Mouse (Mus musculus) thymus, postnatal 0 days (tissue): Measurements from ENCODE around the gene Ttc9b. TPM values are rescaled to one million over a fixed set of nuclear protein-coding genes. Genes with fewer than 3 reads are reported as not detected.
A peak's percentile ranks its signal among the peaks of the same experiment; 100 is the strongest.
"Not testable (repeated sequence)": the region's sequence is repeated elsewhere in the genome, so short reads cannot be mapped to it uniquely, and the experiment has no call there.

Source experiments
- DNase-seq: peaks from one replicate; pipeline ENCODE4 v3.0.0-alpha.2; 2015; ENCODE audit warnings: low spot score
- polyA plus RNA-seq: library from polyadenylated mRNA; unstranded; fragments of >200 nt; fragmentation: Nextera tagmentation; extraction: Ambion mirVana; gene quantifications from 2 replicates; pipeline ENCODE4 v1.2.1, GENCODE M21; 2015

Ttc9b gene
- polyA plus RNA-seq, result not detected in 2 replicates

DNA sequence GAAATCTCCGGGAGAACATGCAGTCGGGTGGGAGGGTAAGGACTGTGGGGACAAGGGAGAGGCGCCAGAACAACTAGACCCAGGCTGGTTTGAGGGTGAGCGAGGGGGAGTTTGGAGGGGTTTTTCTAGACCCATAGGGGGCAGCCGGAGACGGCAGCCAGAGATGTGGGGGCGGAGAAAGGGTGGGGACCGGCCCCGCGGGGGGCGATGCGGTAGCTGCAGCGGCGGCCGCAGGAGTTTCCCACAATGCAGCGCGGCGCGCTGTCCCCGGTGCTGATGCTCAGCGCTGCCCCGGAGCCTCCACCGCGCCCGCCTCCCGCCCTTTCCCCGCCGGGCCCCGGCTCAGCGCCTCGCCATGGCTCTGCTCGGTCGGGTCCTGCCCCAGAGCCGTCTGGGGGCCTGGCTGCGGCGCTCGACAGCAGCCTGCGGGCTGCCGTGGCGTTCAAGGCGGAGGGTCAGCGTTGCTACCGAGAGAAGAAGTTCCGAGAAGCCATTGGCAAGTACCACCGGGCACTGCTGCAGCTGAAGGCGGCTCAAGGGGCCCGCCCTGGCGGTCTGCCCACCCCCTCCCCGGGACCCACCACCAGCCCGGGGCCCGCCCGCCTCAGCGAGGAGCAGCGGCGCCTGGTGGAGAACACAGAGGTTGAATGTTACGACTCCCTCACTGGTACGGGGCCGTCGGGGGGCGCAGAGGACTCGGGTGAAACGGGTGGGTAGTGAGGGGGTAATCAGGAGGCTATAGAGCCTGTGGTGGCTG is at the start of gene Ttc9b:
TSS of gene Ttc9b (plus strand) at position 235 of the 757 bp plus-strand sequence.
- DNase-seq, result peak; percentile 69

- no peak for DNase-seq
These were observed 48.9 kb upstream of the Ttc9b start for GRCm38 (mm10) chr7:27604661-27605348.

- no peak for DNase-seq
These were observed 48.0 kb upstream of the Ttc9b start for GRCm38 (mm10) chr7:27605499-27606285.

DNA sequence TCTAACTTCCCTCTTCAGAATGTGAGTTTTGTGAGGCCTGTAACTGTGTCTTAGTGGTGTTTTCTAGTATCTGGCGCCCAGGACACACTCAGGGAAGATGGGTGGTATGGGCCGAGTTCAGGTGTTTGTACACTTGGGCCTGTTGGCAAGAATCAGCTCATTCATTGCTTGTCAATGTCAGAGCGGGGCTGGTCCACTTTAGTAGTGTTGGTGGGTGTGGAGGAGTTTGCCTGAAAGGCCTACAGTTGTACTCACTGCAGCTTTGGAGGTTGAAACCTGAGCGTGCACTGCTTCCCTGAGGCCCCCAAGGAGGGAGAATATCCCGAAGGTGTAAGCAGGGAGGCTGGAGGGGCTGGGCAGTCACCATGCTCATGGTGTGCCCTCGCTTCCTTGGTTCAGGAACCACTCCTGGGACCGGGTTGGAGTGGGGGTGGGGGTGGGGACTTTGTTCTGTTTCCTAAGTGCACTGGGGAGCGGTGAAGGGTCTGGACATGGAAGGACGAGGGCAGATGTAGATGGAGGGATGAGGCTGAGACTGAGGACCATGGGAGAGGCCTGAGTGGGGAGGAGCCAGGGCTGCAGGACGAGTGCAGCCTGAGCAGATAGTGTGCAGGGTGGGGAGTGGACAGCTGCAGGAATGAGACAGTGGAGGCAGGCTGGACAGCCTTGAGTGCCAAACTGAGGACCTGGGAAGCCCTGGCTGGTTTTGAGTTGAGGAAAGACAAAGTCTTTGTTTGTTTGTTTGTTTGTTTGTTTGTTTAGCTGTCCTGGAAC is 47.0 kb upstream of the Ttc9b start:
- DNase-seq, result no peak

GRCm38 (mm10) chr7:27607580-27607979 is 46.1 kb upstream of the Ttc9b start:
- DNase-seq, result no peak

DNA sequence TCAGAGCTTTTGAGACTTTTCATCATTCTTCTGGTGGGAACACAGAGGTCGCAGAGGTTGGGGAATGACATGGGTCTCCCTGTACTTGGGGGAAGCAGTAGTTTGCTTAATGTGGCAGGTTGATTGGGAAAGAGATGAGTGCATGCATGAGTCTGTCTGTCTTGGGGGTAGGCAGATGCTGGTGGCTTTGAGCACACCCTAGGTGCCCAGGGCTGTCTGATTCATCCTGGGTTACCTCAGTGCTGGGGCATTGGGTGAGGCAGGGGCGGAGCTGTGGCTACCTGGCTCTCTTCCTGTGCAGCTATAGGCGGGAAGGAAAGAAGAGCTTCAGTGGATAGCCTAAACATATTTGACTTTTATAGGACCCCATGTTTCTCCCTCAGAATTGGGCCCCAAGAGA is 45.6 kb upstream of the Ttc9b start:
- DNase-seq, result no peak

DNA sequence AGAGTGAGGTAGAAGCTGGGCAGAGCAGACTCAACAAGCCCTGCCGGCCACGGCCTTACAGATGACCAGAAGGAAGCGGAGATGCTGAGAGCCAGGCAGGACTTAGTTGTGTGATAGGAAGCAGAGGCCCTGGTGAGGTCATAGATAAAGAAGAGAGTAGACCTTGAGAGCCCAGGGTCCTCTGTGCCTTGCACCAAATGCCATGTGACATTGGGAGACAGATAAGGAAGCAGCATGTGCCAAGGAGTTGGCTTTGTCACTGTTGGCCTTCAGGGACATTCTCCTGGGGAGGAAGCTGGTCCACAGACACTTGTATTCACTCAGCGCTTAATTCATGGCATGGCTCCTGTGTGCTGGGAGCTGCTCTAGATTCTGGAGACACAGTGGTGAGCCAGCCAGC is 44.4 kb upstream of the Ttc9b start:
- no peak for DNase-seq

GRCm38 (mm10) chr7:27609688-27610087 is 44.0 kb upstream of the Ttc9b start:
- DNase-seq, result peak; percentile 34

DNA sequence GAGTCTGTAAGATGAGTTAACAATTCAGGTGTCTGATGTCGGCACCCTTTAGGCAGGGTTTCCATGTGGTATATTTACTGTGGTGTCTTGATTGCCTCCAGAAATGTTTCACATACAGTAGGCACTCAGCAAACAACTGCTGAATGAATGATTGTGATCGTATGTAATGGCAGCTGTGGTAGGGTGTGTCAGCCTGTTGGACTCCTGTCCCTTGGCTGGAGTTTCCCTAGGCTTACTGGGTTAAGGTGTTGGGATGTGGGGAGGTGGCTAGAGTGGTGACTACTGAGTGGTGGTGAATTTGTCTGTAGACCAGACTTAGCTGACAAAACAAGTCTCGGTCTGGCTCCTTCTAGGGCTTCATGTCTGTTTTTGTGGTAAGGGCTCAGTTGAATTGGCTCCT is 43.3 kb upstream of the Ttc9b start:
- no peak for DNase-seq

GRCm38 (mm10) chr7:27610871-27611270 is 42.8 kb upstream of the Ttc9b start:
- DNase-seq, result no peak

DNA sequence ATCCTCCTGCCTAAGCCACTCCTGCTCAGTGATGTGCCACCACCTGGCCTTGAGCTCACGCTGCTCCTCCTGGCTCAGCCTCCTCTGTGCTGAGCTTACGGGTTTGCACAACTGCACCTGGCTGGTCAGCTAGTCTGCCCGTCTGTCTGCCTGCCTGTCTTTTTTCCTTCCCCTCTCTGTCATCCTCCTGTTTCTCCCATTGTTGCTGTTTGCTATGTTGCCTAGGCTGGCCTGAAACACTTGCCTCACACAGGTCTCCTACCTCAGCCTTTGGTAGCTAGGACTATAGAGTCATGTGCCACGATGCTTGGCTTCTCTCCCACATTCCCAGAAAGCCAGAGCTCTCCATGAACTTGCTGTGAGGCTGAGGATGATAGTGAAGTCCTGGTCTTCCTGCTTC is 40.8 kb upstream of the Ttc9b start:
- no peak for DNase-seq

DNA sequence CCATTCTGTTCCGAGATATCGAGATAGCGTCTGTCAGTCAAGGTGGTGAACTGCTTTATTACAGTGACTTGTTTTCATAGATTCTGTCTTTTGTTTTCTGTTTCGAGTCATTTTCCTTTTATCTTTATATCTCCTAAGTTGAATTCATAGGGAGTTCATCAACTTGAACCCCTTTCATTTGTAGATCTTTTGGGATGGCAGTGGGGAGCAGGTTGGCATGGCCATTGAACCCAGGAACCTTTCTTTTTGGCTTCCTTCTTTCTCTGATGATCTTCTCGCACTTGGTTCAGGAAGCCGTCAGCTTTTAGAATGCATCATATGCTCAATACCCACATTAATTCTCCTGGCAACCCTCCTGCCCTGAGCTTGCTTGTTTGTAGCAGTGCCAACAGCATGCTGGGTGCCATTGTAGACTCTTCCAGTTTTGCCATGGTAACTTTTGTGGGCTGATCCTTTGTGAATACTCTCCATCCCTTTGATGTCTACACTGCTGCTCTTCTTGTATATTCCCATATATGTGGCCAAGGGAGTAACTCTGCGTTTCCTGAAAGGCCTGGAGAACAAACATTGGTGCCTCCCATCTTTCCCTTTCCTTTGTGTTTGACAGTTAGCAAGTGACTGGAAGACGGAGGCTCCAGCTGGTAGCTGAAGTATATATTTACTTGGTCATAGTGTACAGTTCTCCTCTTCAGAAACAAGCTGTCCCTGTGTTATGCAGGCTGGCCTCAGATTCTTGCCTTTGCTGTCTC is 39.8 kb upstream of the Ttc9b start:
- DNase-seq, result no peak

DNA sequence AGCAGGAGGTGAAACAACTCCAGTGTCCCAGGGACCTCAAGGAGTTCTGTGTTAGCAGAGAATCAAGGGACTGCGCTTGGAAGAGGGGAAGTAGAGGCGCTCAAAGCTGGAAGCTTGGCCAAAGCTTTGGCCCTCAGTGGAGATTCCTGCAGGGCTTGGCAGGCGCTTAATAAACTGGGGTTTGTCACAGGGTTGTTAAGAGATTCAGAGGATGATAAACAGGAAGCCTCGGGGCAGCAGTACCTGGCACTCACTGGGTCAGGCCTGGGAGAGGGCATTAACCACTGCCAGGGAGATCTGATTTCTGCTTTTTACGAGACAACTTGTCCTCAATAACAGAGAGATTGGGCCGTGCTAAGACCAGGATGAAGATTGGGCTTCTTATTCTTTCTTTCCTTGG is 32.7 kb upstream of the Ttc9b start:
- DNase-seq, result no peak

DNA sequence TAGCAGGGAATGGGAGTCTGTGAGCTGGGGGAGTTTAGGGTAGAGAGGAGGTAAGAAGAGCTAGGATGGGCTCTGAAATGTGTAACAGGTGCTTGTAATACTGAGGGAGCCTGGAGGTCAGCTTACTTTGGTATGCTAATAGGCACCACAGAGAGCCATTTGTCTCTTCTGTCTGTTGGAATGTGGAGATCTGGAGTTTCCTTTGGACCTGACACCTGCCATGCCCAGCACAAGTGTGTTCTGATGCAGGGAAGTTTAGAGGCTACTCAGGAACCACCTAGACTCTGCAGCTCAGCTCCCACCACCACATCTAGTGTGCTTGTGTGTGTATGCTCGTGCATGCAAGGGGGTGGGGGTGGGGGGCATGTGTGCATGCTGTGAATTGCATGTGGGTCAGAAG is 31.5 kb upstream of the Ttc9b start:
- DNase-seq, result no peak

GRCm38 (mm10) chr7:27624967-27625366 is 28.7 kb upstream of the Ttc9b start:
- DNase-seq, result no peak

GRCm38 (mm10) chr7:27627707-27628106 is 26.0 kb upstream of the Ttc9b start:
- DNase-seq, result no peak

DNA sequence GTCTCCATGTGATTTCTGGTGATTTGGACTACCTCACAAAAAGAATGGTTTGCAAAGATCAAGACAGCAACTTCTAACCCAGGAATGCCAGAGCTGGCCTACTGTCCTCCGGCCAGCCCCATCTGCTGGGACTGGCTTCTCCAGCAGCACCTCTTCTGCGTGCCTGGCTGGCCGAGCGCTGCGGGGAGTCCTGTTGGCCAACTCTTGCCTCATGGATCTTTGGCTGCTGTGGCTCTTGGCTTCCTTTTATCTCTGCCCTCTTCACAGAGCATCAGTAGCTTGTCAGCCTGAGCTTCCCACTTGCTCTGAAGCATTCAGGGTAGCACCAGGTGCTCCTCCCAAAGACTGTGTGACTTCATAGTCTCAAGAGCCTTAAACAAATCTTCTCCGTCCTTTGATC is 25.5 kb upstream of the Ttc9b start:
- DNase-seq, result no peak

- DNase-seq, result not testable (repeated sequence)
These were observed 24.9 kb upstream of the Ttc9b start for GRCm38 (mm10) chr7:27628816-27629215.

- no peak for DNase-seq
These were observed 22.3 kb upstream of the Ttc9b start for GRCm38 (mm10) chr7:27631439-27631838.

DNA sequence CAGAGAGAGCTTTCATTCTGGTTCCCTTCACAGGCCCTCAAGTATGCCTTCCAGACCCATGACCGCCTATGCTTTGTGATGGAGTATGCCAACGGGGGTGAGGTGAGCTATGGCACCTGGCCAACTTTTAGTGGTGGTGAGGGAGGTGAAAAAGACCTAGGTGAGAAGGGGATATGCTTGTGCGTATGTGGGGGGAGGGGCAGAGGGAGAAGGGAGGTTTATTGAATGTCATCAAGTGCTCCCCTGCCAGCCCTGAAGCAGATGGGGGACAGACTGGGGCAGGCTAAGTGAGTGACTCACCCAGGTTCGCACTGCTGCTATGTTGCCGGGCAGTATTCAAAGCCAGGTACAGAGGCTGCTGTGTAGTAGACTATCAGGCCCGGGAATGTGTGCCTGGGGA is 20.5 kb upstream of the Ttc9b start:
- DNase-seq, result no peak

- no peak for DNase-seq
These were observed 19.0 kb upstream of the Ttc9b start for GRCm38 (mm10) chr7:27634691-27635090.
